Mouse (Mus musculus) kidney, adult 8-10 months (tissue): ENCODE data around the gene Aig1.

Experiments
- DNase-seq, 2 experiments: peaks; one replicate each; pipeline ENCODE4 v3.0.0; 2022

Aig1 gene

DNA sequence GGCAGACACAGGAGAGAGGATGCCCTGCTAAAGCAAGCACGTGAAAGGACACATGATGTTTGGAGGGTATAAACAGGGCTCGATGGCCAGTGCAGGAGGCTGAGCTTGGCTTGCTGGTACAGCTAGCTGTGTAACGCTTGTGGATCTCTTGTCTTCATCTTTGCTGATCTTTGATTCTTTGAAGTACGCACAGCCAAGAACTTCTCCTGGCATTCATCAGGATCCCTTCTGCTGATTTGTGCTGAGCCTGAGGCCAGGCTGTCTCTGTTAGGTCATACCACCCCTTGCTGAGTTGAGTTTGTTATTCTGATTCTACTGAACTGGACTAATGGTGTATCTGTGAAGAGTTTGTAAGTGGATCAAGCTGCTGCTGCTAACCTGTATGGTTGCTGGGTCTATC lies 175.5 kb downstream of the Aig1 start:
- no peak for DNase-seq

DNA sequence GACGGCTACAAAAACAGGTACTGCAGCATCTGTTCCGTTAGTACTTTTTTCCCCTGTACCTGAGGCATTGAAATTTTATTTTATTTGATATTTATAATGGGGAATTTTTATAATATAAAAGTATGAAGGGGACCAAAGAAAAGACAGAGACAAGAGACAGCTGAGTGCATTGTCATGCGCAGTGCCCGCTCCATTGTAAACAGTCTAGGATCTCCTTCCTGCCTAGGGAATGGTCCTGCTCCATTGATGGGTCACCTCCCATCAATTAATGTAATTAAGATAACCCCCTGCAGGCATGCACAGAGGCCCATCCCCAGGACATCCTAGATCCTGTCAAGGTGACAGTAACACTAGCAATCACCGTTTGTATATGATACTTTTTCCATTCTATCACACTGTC lies 178.0 kb downstream of the Aig1 start:
- DNase-seq, result no peak

DNA sequence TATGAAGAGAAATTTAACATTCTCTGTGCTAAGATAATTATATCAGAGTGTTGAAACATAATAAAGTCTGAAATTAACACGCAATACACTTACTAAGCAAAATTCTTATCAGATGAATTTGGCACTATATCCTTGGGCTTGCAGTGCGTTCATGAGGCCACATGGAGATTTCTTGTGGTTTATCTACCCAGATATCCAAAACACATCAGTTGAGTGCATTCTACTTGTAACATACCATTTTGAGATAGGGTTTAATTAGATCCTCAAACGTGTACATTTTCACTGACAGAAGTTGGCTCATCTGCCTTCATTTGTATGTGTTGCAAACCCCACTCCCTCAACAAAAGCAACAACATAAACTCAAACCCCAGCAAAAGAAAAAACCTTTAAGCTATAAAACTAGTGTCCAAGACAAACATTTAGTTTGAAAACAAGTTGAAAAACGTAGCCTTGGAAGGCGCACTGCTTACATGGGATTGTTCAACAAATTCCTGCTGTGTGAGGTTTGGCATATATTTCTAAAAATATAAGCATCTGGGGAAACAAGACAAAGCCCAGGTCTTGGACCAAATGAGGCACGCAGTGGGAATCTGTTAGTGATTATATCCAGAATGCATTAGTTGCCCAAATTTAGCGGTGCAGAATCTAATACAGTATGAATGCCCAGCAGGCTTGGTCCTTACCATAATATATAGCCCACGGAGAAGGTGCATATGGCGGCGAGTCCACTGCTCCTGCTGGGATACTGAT lies 178.8 kb downstream of the Aig1 start:
- no peak for DNase-seq

DNA sequence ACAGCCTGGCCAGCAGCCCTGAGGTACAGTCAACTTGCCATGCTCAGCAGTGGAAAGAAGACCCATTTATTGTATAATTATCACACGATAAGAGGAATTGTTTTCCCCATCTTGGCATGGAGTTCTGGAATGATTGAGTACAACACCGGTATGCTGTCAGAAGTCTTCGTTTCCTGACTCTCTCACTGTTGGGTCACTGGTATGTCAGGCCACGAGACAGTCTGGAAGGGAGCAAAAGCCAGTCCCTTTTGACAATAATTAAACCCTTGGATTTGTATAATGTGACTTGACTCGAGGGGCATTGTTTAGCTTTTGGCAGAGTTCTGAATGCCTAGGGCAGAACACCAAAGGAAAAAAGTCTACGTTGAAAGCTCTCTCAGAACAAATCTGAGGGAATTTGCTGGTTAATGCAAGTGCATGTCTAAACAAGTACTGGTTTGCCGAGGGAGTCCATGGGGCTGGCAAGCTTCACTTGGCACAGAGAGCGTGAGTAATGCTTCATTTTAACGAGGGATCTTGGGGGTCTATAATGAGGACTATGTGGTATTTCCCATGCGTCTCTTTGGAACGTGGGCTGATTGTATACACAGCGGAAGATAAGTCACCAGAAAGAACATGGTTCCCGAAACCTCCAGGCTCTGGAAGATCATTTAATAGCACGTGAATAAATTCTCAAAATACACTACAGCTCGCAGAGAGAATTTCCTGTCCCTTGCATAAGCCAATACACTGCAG lies 180.2 kb downstream of the Aig1 start:
- DNase-seq, result peak; percentile 30 to 59

DNA sequence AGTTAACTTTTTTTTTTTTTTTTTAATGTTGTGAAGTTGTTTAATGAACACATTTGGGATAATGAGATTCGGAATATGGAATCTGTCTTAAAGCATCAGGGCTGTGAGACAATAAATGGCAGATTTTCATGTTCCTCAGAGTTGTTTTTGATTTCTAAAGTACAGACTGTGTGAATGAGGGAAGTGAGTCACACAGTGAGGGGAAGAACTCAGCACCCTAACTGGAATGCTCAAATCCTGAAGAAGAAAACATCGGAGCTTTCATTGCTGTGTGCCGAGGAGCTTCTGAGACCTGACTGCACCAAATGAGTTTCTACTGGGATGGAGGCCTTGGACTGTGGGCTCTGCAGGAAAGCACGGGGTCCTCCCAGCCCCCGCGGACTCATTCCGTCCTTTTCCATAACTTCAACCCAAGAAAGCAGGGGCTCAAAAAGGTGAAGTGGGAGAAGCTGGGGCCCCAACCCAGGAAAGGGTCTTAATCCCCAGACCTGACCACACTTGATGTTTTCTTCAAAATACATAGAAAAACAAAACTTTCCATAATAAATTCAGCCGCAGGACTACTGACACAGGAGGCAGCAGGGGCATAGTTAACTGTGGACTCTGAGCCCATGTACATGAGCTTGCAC lies 181.5 kb downstream of the Aig1 start:
- no peak for DNase-seq

DNA sequence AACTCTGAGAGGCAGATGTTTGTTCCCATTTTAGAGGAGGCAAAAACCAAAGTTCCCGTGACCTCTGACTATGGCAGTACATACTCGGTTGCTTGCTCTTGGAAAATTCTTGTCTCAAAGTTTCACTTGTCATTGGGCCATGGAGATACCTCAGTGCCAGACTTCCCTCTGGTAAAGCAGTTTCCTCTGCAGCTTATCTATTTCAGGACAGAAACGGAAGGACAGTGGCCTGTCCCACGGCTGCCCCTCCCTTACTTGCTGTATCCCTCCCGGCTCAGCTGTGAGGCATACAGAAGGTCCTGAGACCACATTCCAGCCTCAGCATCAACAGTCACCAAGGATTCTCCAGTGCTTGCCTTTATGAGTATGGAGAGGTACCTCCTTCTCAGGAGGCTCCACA lies 182.7 kb downstream of the Aig1 start:
- DNase-seq, result peak; percentile 15 to 26

DNA sequence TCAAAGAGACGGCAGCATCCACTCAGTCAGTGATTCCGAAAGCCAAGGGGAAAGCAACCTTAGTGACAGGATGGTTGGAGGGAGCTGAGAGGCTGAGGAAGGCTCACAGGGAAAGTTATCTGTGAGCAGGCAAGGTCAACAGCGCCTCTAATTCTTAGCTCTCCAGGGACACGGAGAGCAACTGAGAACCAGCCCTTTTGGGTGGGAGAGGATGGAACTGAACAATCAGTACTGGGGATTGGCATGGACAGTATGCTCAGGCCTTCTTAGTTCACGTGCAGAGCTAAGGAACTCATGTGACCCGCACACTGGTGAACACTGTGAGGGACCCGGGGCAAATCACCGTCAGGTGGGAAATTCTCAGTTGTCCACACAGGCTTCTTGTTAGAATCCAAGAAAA lies 183.4 kb downstream of the Aig1 start:
- DNase-seq, result no peak

DNA sequence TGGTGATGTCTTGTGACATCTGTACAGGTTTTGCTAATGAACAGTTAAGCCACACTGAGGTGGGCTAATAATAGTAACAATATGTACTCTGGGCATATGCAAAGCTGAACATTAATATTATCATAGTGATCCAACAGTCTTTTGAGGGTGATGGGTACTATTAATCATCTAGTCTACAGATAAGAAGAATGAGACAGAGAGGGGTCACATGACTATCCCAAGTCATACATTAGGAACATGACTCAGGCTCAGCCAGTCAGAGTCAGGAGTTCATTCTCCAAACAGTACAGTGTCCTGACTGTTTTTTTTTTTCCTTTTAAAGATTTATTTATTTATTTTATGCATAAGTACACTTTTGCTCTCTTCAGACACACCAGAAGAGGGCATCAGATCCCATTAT lies 184.3 kb downstream of the Aig1 start:
- DNase-seq, result no peak

DNA sequence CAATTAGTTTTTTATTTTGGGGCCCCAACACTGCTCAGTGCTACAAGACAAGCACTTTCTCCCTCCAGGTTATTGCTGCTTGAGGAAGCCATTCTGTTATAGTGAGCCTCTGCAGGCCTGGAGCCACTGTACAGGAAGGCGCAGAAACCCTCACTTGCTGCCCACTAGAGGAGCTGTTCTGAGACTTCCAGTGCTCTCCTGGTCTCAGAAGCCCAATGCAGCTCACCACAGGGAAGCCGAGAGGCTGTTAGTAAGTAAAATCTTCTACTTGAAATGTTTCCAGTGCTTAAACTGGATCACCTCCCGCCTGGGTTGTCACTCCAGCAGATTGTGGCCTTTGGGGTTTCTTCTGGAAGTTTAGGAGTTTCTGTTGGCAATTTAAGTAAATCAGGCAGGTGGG lies 186.2 kb downstream of the Aig1 start:
- DNase-seq, result no peak

DNA sequence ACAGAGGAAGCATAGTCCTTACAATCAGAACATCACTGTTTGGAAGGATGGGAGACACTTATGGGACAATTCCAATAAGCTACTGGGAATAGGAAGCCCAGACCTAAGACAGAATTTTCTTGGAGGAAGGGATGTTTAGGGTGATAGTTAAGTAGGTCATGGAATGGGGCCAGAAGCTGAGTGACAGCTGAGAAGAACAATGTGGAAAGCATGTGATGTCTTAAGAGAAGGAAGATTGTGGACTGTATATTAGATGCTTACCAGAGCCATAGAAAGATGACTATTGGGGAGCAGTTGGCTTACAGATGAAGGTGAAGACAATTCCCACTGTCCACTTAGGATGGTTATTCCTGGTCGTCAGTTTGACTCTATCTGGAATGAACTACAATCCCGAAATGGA lies 191.3 kb downstream of the Aig1 start:
- no peak for DNase-seq

DNA sequence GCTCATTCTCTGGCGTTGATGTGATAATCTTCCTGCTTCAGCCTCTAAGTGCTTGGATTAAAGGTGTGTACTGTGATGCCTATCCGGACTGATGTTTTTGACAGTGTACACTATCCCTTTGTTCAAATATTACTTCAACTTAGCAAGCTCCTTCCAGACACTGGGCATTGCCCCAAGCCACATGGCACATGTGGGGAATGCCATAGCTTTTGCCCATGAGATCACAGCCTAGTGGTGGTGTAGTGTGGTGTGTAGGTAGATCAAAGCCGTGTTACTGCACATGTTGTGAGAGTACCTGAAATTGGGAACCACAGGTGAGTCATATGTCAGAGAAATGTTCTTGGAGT lies 193.8 kb downstream of the Aig1 start:
- no peak for DNase-seq

DNA sequence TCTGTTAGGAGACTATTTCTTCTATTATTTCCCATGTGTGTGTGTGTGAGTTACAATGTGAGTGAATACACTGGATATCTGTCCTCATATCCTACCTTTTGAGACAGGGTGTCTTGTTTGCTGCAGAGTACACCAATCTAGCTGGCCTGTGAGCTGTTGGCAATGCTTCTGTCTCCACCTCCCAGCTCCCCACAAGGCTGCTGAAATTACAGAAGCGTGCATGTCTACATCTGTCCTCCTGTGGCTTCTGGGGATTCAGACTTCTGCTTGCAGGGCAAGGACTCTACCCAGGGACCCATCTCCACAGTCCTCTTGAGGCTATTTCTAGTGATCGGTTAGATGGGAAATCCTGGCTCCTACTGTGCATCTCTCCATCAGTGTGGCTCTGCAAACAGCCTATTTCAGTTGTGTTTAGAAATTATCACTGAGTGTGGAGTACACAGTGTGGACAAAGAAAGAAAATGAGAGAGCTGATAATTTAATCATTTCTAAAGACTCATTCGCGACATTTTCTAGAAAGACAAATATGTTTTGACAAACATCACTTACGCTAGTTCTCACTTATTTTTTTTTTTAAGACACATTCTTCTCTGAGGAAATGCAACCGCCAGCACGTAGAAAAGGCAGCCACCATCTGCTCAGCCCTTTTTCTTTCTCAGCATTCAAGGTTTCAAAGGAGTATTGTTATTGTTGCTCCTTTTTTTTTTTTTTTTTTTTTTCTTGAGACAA lies 194.3 kb downstream of the Aig1 start:
- no peak for DNase-seq

DNA sequence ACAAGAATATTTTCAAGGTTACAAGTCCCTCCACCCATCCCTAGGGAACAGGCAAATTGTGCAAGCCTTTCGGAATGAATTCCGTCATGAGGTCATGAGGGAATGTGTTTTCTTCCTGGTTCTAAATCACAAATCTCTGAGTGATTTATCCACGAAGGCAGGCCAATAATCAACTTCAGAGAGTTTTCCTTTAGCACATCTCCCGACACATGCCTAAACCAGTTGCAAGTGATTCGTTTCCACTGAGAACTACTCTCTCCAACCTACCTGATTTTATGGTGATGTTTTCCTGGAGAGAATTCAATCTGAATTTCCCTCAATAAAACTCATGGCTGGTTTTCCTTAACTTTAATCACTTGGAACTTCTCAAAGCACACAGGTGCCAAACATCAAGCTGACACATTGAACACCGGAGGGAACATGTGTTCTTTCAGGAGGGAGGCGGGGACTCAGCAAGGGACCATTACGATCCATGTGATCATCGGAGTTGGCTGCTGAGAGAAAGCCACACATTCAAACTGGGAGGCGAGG lies 201.5 kb downstream of the Aig1 start:
- peak in 1 of 2 experiments; percentile 24 for DNase-seq

DNA sequence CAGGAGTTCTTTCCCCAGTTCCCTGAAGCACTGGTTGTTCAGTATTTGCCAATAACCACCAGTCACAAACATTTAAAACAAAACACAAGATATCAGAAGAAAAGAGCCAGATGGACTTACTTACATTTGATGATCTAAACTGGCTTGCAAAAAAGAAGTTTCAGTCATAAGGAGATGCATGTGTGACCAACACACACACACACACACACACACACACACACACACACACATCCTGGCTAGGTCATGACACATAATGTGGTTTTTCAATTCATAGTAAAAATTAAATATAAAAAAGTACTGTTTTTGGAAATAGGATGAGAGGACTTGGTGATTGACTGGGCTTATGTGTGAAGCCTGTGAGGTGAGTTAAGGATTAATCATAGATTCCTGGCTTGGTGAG lies 205.3 kb downstream of the Aig1 start:
- no peak for DNase-seq

DNA sequence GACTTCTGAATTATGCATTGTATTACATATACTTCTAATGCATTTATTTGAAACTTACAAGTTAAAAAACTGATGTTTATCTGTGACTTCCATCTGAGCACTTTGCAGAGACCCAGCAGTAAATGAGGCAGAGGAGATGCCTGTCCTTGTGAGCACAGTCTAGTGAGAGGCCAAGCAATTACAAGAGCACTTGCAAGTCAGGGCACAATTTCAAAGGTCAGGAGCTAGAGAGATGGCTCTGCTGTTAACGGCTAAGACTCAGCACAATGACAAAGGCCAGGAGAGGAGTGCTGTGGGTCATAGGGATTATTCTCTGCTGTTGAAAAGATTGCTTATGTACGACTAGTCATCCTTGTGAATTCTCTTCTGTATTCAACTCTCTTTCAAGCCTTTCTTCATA lies 209.0 kb downstream of the Aig1 start:
- no peak for DNase-seq

DNA sequence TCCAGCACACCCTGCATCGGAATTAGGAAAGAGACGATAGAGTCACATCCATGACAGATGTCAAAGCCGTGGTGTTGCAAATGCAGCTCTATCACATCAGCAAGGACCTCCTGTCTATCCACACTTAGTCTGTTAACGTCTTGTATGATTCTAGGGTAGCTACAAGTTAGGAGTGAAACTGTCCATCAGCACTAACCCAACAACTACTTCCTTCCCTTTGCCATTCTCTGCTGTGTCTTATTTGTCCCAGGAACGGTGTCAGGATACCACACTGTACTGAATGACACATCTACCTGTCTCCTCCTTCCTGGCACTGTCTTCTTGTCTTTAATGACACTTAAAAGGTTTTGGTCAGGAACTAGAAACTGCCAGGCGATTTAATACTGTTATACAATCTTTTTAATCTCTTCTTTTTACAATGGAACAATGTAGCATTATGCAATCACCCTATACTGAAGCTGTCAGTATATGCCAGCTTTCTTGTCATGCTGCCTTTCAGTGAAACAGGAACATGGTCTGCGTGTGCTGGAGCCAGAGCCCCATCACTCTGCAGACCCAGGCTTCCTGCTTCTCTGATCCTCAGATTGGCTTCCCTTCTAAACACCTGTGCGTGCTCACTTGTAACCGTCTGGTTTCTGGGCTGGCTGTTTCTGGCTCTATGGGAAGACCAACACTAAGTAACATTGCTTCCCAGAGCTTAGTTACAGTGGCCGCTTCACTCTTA lies 214.9 kb downstream of the Aig1 start:
- no peak for DNase-seq

DNA sequence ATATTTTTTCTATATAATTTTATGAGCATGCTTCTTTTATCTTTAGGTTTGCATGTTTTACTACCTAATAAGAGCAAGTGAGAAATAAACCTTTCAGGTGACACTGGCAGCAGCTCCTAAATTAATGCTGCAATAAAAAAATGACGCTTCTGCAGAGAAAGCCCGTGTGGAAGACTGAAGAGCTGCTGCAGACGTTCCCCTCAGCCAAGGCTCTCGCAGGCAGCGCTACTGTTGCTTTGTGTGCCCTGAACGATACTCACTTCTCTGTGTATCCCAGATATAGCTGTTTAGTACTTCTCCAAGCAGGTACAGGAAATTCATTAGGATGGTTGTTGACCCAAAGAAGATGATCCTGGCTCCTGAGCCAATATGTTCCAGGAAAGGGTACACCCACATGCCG lies 215.5 kb downstream of the Aig1 start:
- no peak for DNase-seq

DNA sequence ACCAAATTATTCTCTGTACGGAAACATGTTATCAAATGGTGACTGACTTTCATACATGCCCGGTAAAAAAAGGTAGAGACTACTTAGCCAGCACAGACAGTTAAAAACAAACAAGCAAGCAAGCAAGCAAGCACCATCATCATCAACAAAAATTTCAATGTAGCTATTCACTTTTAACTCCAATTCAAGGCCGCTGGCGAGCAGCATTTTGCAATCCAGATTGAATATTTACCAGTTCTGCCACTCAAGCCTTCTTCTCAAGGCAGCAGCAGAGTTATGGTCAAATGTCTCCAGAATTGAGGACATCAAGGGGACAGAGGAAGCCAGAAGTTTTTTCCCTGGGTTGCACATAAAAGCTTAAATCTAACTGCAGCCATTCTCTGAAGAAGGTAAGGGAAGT lies 216.7 kb downstream of the Aig1 start:
- DNase-seq, result no peak

DNA sequence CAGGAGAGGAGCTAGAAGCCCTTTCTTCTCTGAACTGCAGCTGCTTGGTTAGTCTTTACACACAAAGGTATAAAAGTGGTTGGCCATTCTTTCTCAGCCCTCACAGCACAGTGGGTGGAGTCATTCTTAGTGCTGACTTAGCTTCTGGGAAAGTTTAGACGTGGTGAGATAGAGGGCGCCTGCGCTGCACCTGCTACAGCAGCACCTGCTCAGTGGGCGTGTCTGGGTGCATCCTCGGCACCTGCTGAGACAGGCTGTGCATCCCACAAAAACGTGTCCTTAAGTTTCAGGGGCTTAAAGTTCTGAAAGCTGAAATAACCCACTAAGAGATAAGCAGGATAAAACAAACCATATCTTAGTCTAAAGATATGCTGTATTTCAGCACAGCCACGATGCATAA lies 227.0 kb downstream of the Aig1 start:
- peak; percentile 2 to 14 for DNase-seq

DNA sequence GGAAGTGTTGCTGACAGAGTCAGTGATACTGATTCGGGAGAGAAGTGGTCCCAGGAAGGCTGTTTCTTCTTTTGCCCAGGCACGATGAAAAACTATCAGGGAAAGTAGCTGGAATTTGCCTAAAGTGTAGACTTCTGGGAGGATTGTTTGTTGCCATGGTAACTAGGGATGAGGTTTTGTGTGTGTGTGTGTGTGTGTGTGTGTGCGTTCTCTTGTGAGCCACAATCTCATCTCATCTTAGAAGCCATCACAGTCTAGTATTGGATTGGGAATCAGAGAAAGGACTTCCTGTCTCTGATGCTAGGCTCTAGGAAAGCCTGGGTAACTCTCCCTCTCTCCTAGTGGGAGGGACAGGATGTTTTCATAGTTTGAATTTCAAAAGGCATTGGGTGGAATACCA lies 237.0 kb downstream of the Aig1 start:
- no peak for DNase-seq

DNA sequence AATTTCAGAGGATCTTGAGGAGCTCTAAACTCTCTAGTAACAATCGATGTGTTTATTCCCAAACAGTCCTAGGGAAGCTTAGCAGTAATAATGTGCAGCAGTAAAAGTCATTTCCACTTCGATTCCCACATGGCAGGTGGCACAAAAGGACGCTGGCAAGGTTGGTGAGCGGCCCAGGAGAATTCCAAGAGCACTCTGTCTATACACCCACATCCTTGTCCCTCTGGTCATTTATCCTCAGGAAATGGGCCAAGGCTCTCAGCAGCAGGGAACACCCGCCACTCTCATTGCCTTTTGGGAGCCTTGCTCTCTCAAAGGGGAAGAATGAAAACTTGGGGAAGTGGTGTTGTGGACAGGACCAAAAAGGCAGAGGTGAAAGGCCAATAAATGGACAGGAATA lies 245.0 kb downstream of the Aig1 start:
- no peak for DNase-seq

DNA sequence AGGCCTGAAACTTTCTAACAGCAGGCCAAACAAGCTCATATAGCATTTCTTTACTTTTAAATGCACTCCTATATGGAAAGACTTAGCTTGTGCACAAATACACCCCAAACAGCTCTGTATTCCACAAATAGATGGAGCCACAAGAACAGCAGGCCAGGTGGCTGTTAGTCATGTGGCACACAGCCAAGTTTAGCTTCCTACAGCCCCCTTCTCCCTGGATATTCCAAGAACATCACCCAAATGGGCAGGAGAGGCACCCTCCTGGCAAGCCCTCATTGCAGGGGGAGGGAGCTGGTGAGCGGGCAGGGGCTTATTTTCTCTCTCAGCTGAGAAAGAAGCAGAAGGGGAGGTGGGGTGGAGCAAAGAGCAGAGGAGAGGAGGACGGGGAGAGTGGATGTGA lies 267.9 kb downstream of the Aig1 start:
- DNase-seq, result no peak

DNA sequence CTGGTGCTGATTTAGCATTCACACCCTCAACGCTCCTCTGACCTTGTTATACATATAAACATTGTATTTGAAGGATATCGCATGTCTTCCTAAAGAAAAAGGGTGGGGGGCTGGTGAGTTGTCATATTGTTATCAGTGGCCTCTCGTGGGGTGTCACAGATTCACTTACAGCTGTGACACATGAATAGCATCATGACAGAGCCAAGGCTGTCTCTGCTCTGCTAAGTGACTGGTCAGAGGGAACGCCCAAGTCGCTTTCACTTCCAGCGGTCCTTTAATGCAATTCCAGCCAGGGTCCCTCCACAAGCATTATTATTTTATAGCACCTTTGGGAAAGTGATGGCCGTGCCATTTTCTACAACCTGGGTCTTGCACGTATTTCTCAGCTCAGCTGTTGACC lies 271.3 kb downstream of the Aig1 start:
- no peak for DNase-seq
